Mouse (Mus musculus): Measurements from ENCODE around the gene Lamb1.

DNA sequence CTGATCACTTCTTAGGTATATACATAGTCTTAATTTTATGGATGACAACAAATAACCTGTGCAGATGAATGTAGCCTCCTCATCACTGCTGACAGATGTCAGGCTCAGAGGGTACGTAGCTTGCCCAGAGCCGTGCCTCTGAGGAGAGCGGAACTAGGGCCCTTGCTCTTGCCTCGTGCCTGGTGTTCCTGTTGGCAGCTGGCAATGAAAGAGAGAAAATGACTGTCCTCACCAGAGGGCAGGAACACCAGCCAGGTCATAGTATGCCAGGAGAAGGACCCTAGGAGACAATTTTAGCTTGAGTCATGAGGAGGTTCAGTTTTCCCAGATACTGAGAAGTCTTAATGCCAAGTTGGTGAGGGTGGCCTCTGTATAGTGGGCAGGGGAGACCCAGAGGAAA, 48.1 kb downstream of the Lamb1 start:
- TF ChIP-seq POLR2A (IDR thresholded peaks at IDR 0.05; ENCODE audit: control insufficient read depth, extremely low read depth, insufficient read depth, low read length, poor library complexity) (no peak), CTCF (IDR thresholded peaks at IDR 0.05; ENCODE audit: borderline replicate concordance, control insufficient read depth, extremely low read depth, insufficient read depth, low read length, poor library complexity) (no peak)

Data from thymus, adult 2 months (tissue).